Mouse (Mus musculus) spleen, adult 2 months (tissue): ENCODE results near the gene Castor2.

Source experiments
- CTCF ChIP-seq: fragments of 200-500 bp; IDR thresholded peaks from 2 replicates; pipeline ENCODE4 v1.5.1; 2011; ENCODE audit warnings: mild to moderate bottlenecking, inconsistent platforms; ENCODE audit not compliant: insufficient read depth, insufficient read length, insufficient replicate concordance; ENCODE audit errors: extremely low read depth
- POLR2A ChIP-seq: fragments of 200-500 bp; IDR thresholded peaks from 2 replicates; pipeline ENCODE4 v1.6.1; 2011; ENCODE audit warnings: low read depth, low read length, inconsistent platforms

DNA sequence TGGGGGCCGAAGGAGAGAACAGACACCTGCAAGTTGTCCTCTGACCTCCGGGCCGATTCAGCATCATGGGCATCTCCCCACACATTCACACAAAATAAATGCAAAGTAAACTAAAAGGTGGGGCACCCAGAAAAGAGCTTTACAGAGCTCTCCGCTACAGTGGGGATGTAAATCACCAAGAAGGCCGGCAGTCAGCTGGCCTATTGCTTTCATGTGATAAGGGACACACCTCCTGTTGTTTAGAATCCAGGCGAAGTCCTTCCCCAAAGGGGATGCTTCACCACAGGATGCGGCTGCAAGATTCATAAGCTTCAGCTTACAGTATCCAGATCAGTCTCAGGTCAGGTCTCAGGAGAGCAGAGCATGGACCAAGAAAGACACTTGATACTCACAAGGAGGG lies 79.0 kb downstream of the Castor2 start:
- TF ChIP-seq CTCF (no peak), POLR2A (no peak)
